Mouse (Mus musculus) lung, embryonic 15.5 days (tissue): Measurements from ENCODE around the gene Sertm1. TPM values are rescaled to one million over a fixed set of nuclear protein-coding genes. Genes with fewer than 3 reads are reported as not detected.

Source experiments
- polyA plus RNA-seq: library from polyadenylated mRNA; unstranded; fragments of >200 nt; fragmentation: Nextera tagmentation; extraction: Ambion mirVana; gene quantifications from 2 replicates; pipeline ENCODE4 v1.2.1, GENCODE M21; 2015

The Sertm1 gene
- polyA plus RNA-seq, 1 experiment from 2014 or later: not detected

Other genes starting within 250 kb of the Sertm1 start
- gene Supt20, start 223.1 kb downstream of the Sertm1 start, polyA plus RNA-seq: 87.1 and 89.7 TPM in 2 replicates
- gene Gm21958, start 201.5 kb downstream of the Sertm1 start, polyA plus RNA-seq: 0.65 and 0.70 TPM in 2 replicates
- 138 and 140 TPM in 2 replicates for gene Exosc8, start 180.5 kb downstream of the Sertm1 start, polyA plus RNA-seq
- gene Alg5, start 180.3 kb downstream of the Sertm1 start, polyA plus RNA-seq: 53.3 and 54.2 TPM in 2 replicates
- gene Smad9, start 160.3 kb downstream of the Sertm1 start, polyA plus RNA-seq: 1.6 and 2.0 TPM in 2 replicates
- 31.3 and 32.8 TPM in 2 replicates for gene Rfxap, start 108.1 kb downstream of the Sertm1 start, polyA plus RNA-seq
- 4.6 and 6.0 TPM in 2 replicates for gene Ccna1, start 139.6 kb upstream of the Sertm1 start, polyA plus RNA-seq
- gene Spg20, start 196.2 kb upstream of the Sertm1 start, polyA plus RNA-seq: 39.5 and 39.7 TPM in 2 replicates
- gene Ccdc169, start 221.5 kb upstream of the Sertm1 start, polyA plus RNA-seq: not detected in 2 replicates